Mouse (Mus musculus): ENCODE measurements around the gene Parn. TPM values are rescaled to one million over a fixed set of nuclear protein-coding genes. Genes with fewer than 3 reads are reported as not detected.

The Parn gene
- total RNA-seq, 4 experiments from 2014 or later, result 24.0 to 30.4 (median 30.0) TPM

Other genes starting within 250 kb of the Parn start
- gene Bfar, start 3.7 kb upstream of the Parn start, total RNA-seq (2022), result 10 to 100 TPM; 36.8 to 44.7 (median 42.0) TPM
- 1 to 10 TPM; 3.8 to 6.5 (median 5.9) TPM for gene 3110001I22Rik, start 3.8 kb upstream of the Parn start, total RNA-seq (2022)
- not detected for gene Pla2g10, start 62.8 kb upstream of the Parn start, total RNA-seq (2022)
- gene Rrn3, start 112.5 kb upstream of the Parn start, total RNA-seq (2022), result 10 to 100 TPM; 44.5 to 57.4 (median 51.1) TPM
- 10 to 100 TPM; 90.5 to 94.1 (median 92.2) TPM for gene Ntan1, start 150.7 kb upstream of the Parn start, total RNA-seq (2022)
- gene Pdxdc1, start 235.0 kb upstream of the Parn start, total RNA-seq (2022), result 10 to 100 TPM; 72.3 to 79.6 (median 74.5) TPM
- 10 to 100 TPM; 74.4 to 77.8 (median 75.4) TPM for gene Mpv17l, start 235.0 kb upstream of the Parn start, total RNA-seq (2022)

Data from layer of hippocampus, adult 8-10 months (tissue).